Mouse (Mus musculus) limb, embryonic 13.5 days (tissue): Measurements from ENCODE around the gene Dda1. TPM values are rescaled to one million over a fixed set of nuclear protein-coding genes. Genes with fewer than 3 reads are reported as not detected.
A peak's percentile ranks its signal among the peaks of the same experiment; 100 is the strongest.

Experiments
- ATAC-seq: fragments of 200-750 bp; cut with Nextera tagmentation; 2 replicates; pipeline ENCODE4 v1.8.0; 2017; ENCODE audit warnings: low read depth, moderate number of reproducible peaks, moderate TSS enrichment; ENCODE audit not compliant: low FRiP score
- H3K27ac ChIP-seq: fragments of 300-500 bp; sonication (generic); 2 replicates; pipeline ENCODE4 v1.5.1; 2015; ENCODE audit warnings: inconsistent platforms, mild to moderate bottlenecking, moderate library complexity
- H3K27me3 ChIP-seq: fragments of 300-500 bp; sonication (generic); 2 replicates; pipeline ENCODE4 v1.6.1; 2015; ENCODE audit warnings: mild to moderate bottlenecking, inconsistent platforms
- H3K36me3 ChIP-seq: fragments of 300-500 bp; sonication (generic); 2 replicates; pipeline ENCODE4 v1.6.1; 2015; ENCODE audit warnings: inconsistent platforms, mild to moderate bottlenecking, moderate library complexity
- H3K4me1 ChIP-seq: fragments of 300-500 bp; sonication (generic); 2 replicates; pipeline ENCODE4 v1.6.1; 2015; ENCODE audit warnings: inconsistent platforms
- H3K4me2 ChIP-seq: fragments of 300-500 bp; sonication (generic); replicated peaks from 2 replicates; pipeline ENCODE4 v1.6.1; 2015; ENCODE audit warnings: inconsistent platforms, mild to moderate bottlenecking, moderate library complexity
- H3K4me3 ChIP-seq: fragments of 300-500 bp; sonication (generic); 2 replicates; pipeline ENCODE4 v1.5.1; 2015; ENCODE audit warnings: moderate library complexity, mild to moderate bottlenecking, inconsistent platforms
- H3K9ac ChIP-seq: fragments of 300-500 bp; sonication (generic); 2 replicates; pipeline ENCODE4 v1.6.1; 2015; ENCODE audit warnings: mild to moderate bottlenecking, inconsistent platforms
- H3K9me3 ChIP-seq: fragments of 300-500 bp; sonication (generic); 2 replicates; pipeline ENCODE4 v1.6.1; 2016; ENCODE audit warnings: inconsistent platforms
- WGBS: fragments of 180-500 bp; shearing (Covaris S2); methylation state at CpG from one replicate; pipeline ENCODE4 v1.1.7; 2015; 5-methylcytosine and 5-hydroxymethylcytosine counted together
- polyA plus RNA-seq: library from polyadenylated mRNA; unstranded; fragments of >200 nt; fragmentation: Nextera tagmentation; extraction: Ambion mirVana; gene quantifications from 2 replicates; pipeline ENCODE4 v1.2.1, GENCODE M21; 2015

Gene Dda1
- polyA plus RNA-seq, 1 experiment from 2014 or later = 105 TPM

- 3% methylated on average over 17 of the region's 17 CpGs for WGBS
- Histone ChIP-seq H3K27me3 (peaks cover 41% of the 10 kb centered on the region), H3K4me3 (no peak overlapping the region), H3K9me3 (no peaks in the 10 kb centered on the region), H3K9ac (no peak overlapping the region; the same call in 1 of the 2 replicates), H3K4me2 (peak overlapping the region; percentile 35; the same call in 1 of the 2 replicates), H3K27ac (no peak overlapping the region), H3K4me1 (peaks cover 19% of the 10 kb centered on the region), H3K36me3 (no peaks in the 10 kb centered on the region)
- ATAC-seq = peak; percentile 83
These were observed 52.6 kb downstream of the Dda1 start for GRCm38 (mm10) chr8:71521634-71522033.

- WGBS = 8% methylated on average over 46 of the region's 46 CpGs
- Histone ChIP-seq H3K9me3 (no peaks in the 10 kb centered on the region), H3K36me3 (no peaks in the 10 kb centered on the region), H3K9ac (peak within 1 kb of the TSS; percentile 43; the same call in 1 of the 2 replicates), H3K27me3 (peaks cover 58% of the 10 kb centered on the region), H3K4me1 (peaks cover 29% of the 10 kb centered on the region), H3K27ac (no peak within 1 kb of the TSS), H3K4me2 (peak within 1 kb of the TSS; percentile 48), H3K4me3 (peak within 1 kb of the TSS; percentile 21)
- no peak for ATAC-seq
These were observed 56.4 kb downstream of the Dda1 start, which contains the start of gene Ccdc194 for GRCm38 (mm10) chr8:71525226-71526050. TSS of gene Ccdc194 (minus strand) at chr8:71525711.

Other genes starting within 250 kb of the Dda1 start
- gene Myo9b, start 196.5 kb upstream of the Dda1 start, polyA plus RNA-seq = 24.9 and 27.2 TPM in 2 replicates
- 58.2 and 58.3 TPM in 2 replicates for gene Haus8, start 196.3 kb upstream of the Dda1 start, polyA plus RNA-seq
- 108 and 110 TPM in 2 replicates for gene Use1, start 102.4 kb upstream of the Dda1 start, polyA plus RNA-seq
- 3.1 and 4.1 TPM in 2 replicates for gene Ocel1, start 97.9 kb upstream of the Dda1 start, polyA plus RNA-seq
- 38.2 and 43.7 TPM in 2 replicates for gene Nr2f6, start 87.2 kb upstream of the Dda1 start, polyA plus RNA-seq
- gene Ushbp1, start 73.4 kb upstream of the Dda1 start, polyA plus RNA-seq = 8.1 and 8.2 TPM in 2 replicates
- gene Babam1, start 72.3 kb upstream of the Dda1 start, polyA plus RNA-seq = 93.1 and 99.7 TPM in 2 replicates
- gene Ankle1, start 63.2 kb upstream of the Dda1 start, polyA plus RNA-seq = 40.7 and 41.9 TPM in 2 replicates
- gene Abhd8, start 5.5 kb upstream of the Dda1 start, polyA plus RNA-seq = 75.2 and 75.7 TPM in 2 replicates
- 151 and 152 TPM in 2 replicates for gene Mrpl34, start 4.2 kb upstream of the Dda1 start, polyA plus RNA-seq
- 1.5 and 1.7 TPM in 2 replicates for gene Ano8, start 16.8 kb downstream of the Dda1 start, polyA plus RNA-seq
- gene Gtpbp3, start 18.9 kb downstream of the Dda1 start, polyA plus RNA-seq = 23.6 and 25.0 TPM in 2 replicates
- gene Plvap, start 42.6 kb downstream of the Dda1 start, polyA plus RNA-seq = 58.5 and 59.4 TPM in 2 replicates
- 0.41 and 0.78 TPM in 2 replicates for gene Ccdc194, start 56.5 kb downstream of the Dda1 start, polyA plus RNA-seq
- gene Bst2, start 68.3 kb downstream of the Dda1 start, polyA plus RNA-seq = 21.0 and 22.3 TPM in 2 replicates
- gene Mvb12a, start 73.7 kb downstream of the Dda1 start, polyA plus RNA-seq = 80.7 and 83.6 TPM in 2 replicates
- gene Tmem221, start 89.7 kb downstream of the Dda1 start, polyA plus RNA-seq = 0.27 and 0.64 TPM in 2 replicates
- gene Nxnl1, start 97.4 kb downstream of the Dda1 start, polyA plus RNA-seq = not detected in 2 replicates
- 52.2 and 52.3 TPM in 2 replicates for gene Slc27a1, start 99.7 kb downstream of the Dda1 start, polyA plus RNA-seq
- 210 and 212 TPM in 2 replicates for gene Pgls, start 123.0 kb downstream of the Dda1 start, polyA plus RNA-seq
- gene Fam129c, start 128.4 kb downstream of the Dda1 start, polyA plus RNA-seq = 4.0 and 5.7 TPM in 2 replicates
- gene Colgalt1, start 141.8 kb downstream of the Dda1 start, polyA plus RNA-seq = 85.6 and 87.6 TPM in 2 replicates
- 0.75 and 0.77 TPM in 2 replicates for gene Unc13a, start 202.6 kb downstream of the Dda1 start, polyA plus RNA-seq
- 3.4 and 4.2 TPM in 2 replicates for gene Jak3, start 207.1 kb downstream of the Dda1 start, polyA plus RNA-seq
- gene Insl3, start 220.0 kb downstream of the Dda1 start, polyA plus RNA-seq = 0.48 and 0.55 TPM in 2 replicates
- gene B3gnt3, start 232.6 kb downstream of the Dda1 start, polyA plus RNA-seq = 0.77 and 0.92 TPM in 2 replicates